Mouse (Mus musculus) MEL (cell line): Measurements from ENCODE around the gene Impdh2.

Experiments
- CTCF ChIP-seq, 3 experiments: IDR thresholded peaks in 2 of 3; conservative IDR thresholded peaks in 1 of 3; 2 replicates each; pipeline ENCODE4 v1.5.1; 2011 to 2012; ENCODE audit warnings: low read length in 3 of 3, low read depth in 2 of 3, mild to moderate bottlenecking in 2 of 3, improper control_type of control experiment in 1 of 3, inconsistent platforms in 1 of 3, mixed read lengths in 1 of 3, moderate library complexity in 1 of 3; ENCODE audit not compliant: control insufficient read depth in 1 of 3, insufficient read depth in 1 of 3, poor library complexity in 1 of 3, severe bottlenecking in 1 of 3
- GABPA ChIP-seq: IDR thresholded peaks from 2 replicates; pipeline ENCODE4 v1.6.1; 2012; ENCODE audit warnings: low read depth, mild to moderate bottlenecking, inconsistent platforms, low read length, improper control_type of control experiment, moderate library complexity
- MAX ChIP-seq: IDR thresholded peaks from 2 replicates; pipeline ENCODE4 v1.6.1; 2011; ENCODE audit warnings: low read length, improper control_type of control experiment
- USF1 ChIP-seq: IDR thresholded peaks from 2 replicates; pipeline ENCODE4 v1.6.1; 2014; ENCODE audit warnings: low read depth, mild to moderate bottlenecking, inconsistent platforms, low read length, improper control_type of control experiment, moderate library complexity
- ZNF384 ChIP-seq: IDR thresholded peaks from 2 replicates; pipeline ENCODE4 v1.6.1; 2012; ENCODE audit warnings: low read depth, mild to moderate bottlenecking, inconsistent platforms, low read length, improper control_type of control experiment

GRCm38 (mm10) chr9:108521604-108522003 lies 38.5 kb upstream of the Impdh2 start:
- no peak for TF ChIP-seq MAX
- no peak for TF ChIP-seq USF1
- TF ChIP-seq GABPA = no peak
- no peak for TF ChIP-seq CTCF (IDR thresholded peaks at IDR 0.05 in 2 of 3, conservative IDR thresholded peaks at IDR 0.05 in 1 of 3; ENCODE audit: control insufficient read depth in 1 of 3, insufficient read depth in 1 of 3, low read depth in 2 of 3, low read length in 3 of 3, poor library complexity in 1 of 3, severe bottlenecking in 1 of 3)
- TF ChIP-seq ZNF384 = no peak
